Comparison of ENCODE assay signal across 8 mouse cellular contexts in the genomic region with DNA sequence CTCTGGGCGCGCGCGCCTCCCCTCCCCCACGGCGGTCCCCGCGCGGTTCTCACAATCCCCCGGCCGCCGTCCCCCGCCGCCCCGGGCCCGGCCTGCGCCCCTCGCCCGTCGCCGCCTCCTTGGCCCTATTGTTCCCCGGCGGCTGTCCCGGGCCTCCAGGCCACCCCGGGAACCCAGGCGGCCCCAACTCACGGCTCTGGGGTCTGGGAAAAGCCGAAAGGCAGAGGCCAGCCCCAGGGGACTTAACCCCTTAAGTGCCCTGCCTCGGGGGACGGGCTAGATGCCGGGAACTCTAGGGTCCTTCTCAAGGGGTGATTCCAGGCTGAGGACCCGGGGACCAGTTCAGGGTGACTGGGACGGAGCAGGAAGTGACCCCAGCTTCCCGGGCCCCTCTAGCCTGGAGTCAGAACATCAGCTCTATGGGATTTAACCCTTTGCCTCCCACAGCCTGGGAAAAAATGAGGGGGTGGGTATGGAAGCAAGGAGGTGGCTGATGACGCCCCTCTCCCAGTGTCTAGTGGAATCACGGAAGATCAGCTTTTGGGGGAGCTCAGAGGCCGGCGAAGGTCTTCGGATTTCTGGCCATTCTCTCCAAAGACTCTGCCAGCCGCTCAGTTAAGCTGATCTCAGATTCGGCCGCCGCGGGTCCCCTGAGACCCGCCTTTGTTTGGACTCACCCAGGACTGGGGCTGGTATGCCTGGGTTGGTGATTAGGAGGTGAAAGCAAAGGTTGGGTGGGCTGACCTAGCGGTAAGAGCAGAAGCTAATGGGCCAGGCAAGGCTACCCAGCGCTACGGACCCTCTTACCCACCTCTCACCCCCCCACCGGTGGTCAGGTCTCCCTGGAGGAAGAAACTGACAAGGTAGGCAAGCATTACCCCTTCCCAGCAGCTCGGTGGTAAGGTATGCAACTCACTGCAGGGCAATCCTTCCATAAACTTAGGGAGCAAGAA. TPM values are rescaled to one million over a fixed set of nuclear protein-coding genes. Genes with fewer than 3 reads are reported as not detected.
DNase-seq lines count a peak whose midpoint lies in the region; ATAC-seq and TF ChIP-seq lines count a peak whose summit lies in the region.

Gene Zfp629, minus strand, starts transcription at position 907 of the 953 bp plus-strand sequence.

- H3K9me3 ChIP-seq in CH12.LX (replicated peaks; ENCODE audit: low read length): peaks cover 9% of the 10 kb centered on the region
- no peaks in the 10 kb centered on the region for H3K9me3 ChIP-seq in forebrain, embryonic 13.5 days (replicated peaks)
- no peaks in the 10 kb centered on the region for H3K9me3 ChIP-seq in heart, postnatal 0 days (replicated peaks; ENCODE audit: control insufficient read depth, low read length)
- H3K9me3 ChIP-seq in liver, embryonic 15.5 days (replicated peaks): no peaks in the 10 kb centered on the region
- no peaks in the 10 kb centered on the region for H3K9me3 ChIP-seq in neural tube, embryonic 12.5 days

- H3K9ac ChIP-seq in CH12.LX (ENCODE audit: insufficient read depth, low read depth): peak within 1 kb of the TSS; percentile 97
- H3K9ac ChIP-seq in forebrain, embryonic 13.5 days: peak within 1 kb of the TSS; percentile 96
- peak within 1 kb of the TSS; percentile 96 for H3K9ac ChIP-seq in heart, postnatal 0 days (replicated peaks; ENCODE audit: low read depth, low read length)
- peak within 1 kb of the TSS; percentile 72 for H3K9ac ChIP-seq in liver, embryonic 15.5 days
- peak within 1 kb of the TSS; percentile 99 for H3K9ac ChIP-seq in neural tube, embryonic 12.5 days

- H3K79me2 ChIP-seq in CH12.LX (replicated peaks; ENCODE audit: control insufficient read depth, extremely low read depth, insufficient read depth, poor library complexity, severe bottlenecking): no peaks in the 10 kb centered on the region

- H3K27me3 ChIP-seq in CH12.LX (replicated peaks): peaks cover 38% of the 10 kb centered on the region
- no peaks in the 10 kb centered on the region for H3K27me3 ChIP-seq in forebrain, embryonic 13.5 days
- H3K27me3 ChIP-seq in heart, postnatal 0 days (ENCODE audit: control insufficient read depth, insufficient read depth, low read length): no peaks in the 10 kb centered on the region
- peaks cover 23% of the 10 kb centered on the region for H3K27me3 ChIP-seq in liver, embryonic 15.5 days
- no peaks in the 10 kb centered on the region for H3K27me3 ChIP-seq in neural tube, embryonic 12.5 days (replicated peaks)

- no peak for TF ChIP-seq POLR2A in CH12.LX (IDR thresholded peaks at IDR 0.05; ENCODE audit: low read depth, low read length)

- TF ChIP-seq CTCF in CH12.LX (conservative IDR thresholded peaks at IDR 0.05 in 1 of 2, IDR thresholded peaks at IDR 0.05 in 1 of 2; ENCODE audit: low read depth in 2 of 2, low read length in 2 of 2): no peak
- TF ChIP-seq CTCF in heart, postnatal 0 days (IDR thresholded peaks at IDR 0.05; ENCODE audit: low read depth): no peak

- peak; percentile 92 for ATAC-seq in forebrain, embryonic 13.5 days
- peak; percentile 88 for ATAC-seq in heart, postnatal 0 days (ENCODE audit: insufficient read depth, low read depth)
- ATAC-seq in liver, embryonic 15.5 days (ENCODE audit: insufficient read depth): peak; percentile 68
- ATAC-seq in neural tube, embryonic 12.5 days (ENCODE audit: low FRiP score, low read depth): peak; percentile 90

- H3K4me3 ChIP-seq in CH12.LX (replicated peaks in 1 of 3; ENCODE audit: low read depth in 2 of 3, low read length in 2 of 3, poor library complexity in 1 of 3): peak within 1 kb of the TSS; percentile 51 to 67 (median 62)
- peak within 1 kb of the TSS; percentile 95 for H3K4me3 ChIP-seq in brown adipose tissue, adult 24 weeks (ENCODE audit: insufficient read depth, low read depth, low read length)
- peak within 1 kb of the TSS; percentile 100 for H3K4me3 ChIP-seq in forebrain, embryonic 13.5 days
- peak within 1 kb of the TSS; percentile 94 for H3K4me3 ChIP-seq in heart, postnatal 0 days (ENCODE audit: low read depth, low read length)
- H3K4me3 ChIP-seq in liver, embryonic 15.5 days (replicated peaks): peak within 1 kb of the TSS; percentile 73
- H3K4me3 ChIP-seq in neural tube, embryonic 12.5 days: peak within 1 kb of the TSS; percentile 91

- under 1% methylated on average over 42 of the region's 50 CpGs for WGBS in forebrain, embryonic 13.5 days
- under 1% methylated on average over 45 of the region's 50 CpGs for WGBS in heart, postnatal 0 days
- WGBS in liver, embryonic 15.5 days (ENCODE audit: insufficient replicate concordance): 2% methylated on average over 45 of the region's 50 CpGs
- WGBS in neural tube, embryonic 12.5 days: under 1% methylated on average over 50 of the region's 50 CpGs

- dilution Hi-C loops in CH12.LX (cut with MboI; ENCODE audit: extremely low pct_ligation_motif_present, extremely low pct_unique_long_range_greater_than_20kb, low sequenced_read_pairs): no loop called here

- DNase-seq in CH12.LX (ENCODE audit: extremely low read depth): no peak
- peak; percentile 80 for DNase-seq in heart, postnatal 0 days (ENCODE audit: low spot score)
- peak; percentile 79 to 90 for DNase-seq in kidney, postnatal 4 days
- DNase-seq in thymus, adult 18-20 months: peak; percentile 43 to 63

- no peak for TF ChIP-seq RAD21 in CH12.LX (IDR thresholded peaks at IDR 0.05; ENCODE audit: low read depth, low read length)

- TF ChIP-seq EP300 in CH12.LX (IDR thresholded peaks at IDR 0.05; ENCODE audit: low read length): no peak
- TF ChIP-seq EP300 in heart, postnatal 0 days (IDR thresholded peaks at IDR 0.05; ENCODE audit: low read depth): no peak; the same call in 1 of the 2 replicates

- no peak within 1 kb of the TSS for H3K27ac ChIP-seq in CH12.LX (ENCODE audit: insufficient read depth, low read depth)
- peak within 1 kb of the TSS; percentile 73 for H3K27ac ChIP-seq in brown adipose tissue, adult 24 weeks (replicated peaks; ENCODE audit: low read depth, low read length)
- peak within 1 kb of the TSS; percentile 79 for H3K27ac ChIP-seq in forebrain, embryonic 13.5 days
- peak within 1 kb of the TSS; percentile 96 for H3K27ac ChIP-seq in heart, postnatal 0 days (ENCODE audit: low read depth)
- peak within 1 kb of the TSS; percentile 72; the same call in 1 of the 2 replicates for H3K27ac ChIP-seq in liver, embryonic 15.5 days (replicated peaks)
- H3K27ac ChIP-seq in neural tube, embryonic 12.5 days: peak within 1 kb of the TSS; percentile 75

- in situ Hi-C loops in CH12.LX (cut with MboI; ENCODE audit: low pct_ligation_motif_present, low pct_unique_long_range_greater_than_20kb, low sequenced_read_pairs): no loop called here

- peaks cover 14% of the 10 kb centered on the region in 2 experiments for H3K36me3 ChIP-seq in CH12.LX (replicated peaks in 1 of 2; ENCODE audit: control insufficient read depth in 1 of 2, insufficient read depth in 1 of 2, low read length in 1 of 2)
- peaks cover 27% of the 10 kb centered on the region for H3K36me3 ChIP-seq in forebrain, embryonic 13.5 days (ENCODE audit: poor library complexity, severe bottlenecking)
- peaks cover 29% of the 10 kb centered on the region for H3K36me3 ChIP-seq in heart, postnatal 0 days (replicated peaks; ENCODE audit: control insufficient read depth, insufficient read depth, low read length)
- peaks cover 26% of the 10 kb centered on the region for H3K36me3 ChIP-seq in liver, embryonic 15.5 days (replicated peaks)
- H3K36me3 ChIP-seq in neural tube, embryonic 12.5 days: peaks cover 27% of the 10 kb centered on the region

- H3K4me2 ChIP-seq in CH12.LX (ENCODE audit: insufficient read depth, low read depth, poor library complexity, severe bottlenecking): peak within 1 kb of the TSS; percentile 86
- H3K4me2 ChIP-seq in forebrain, embryonic 13.5 days: peak within 1 kb of the TSS; percentile 92
- peak within 1 kb of the TSS; percentile 95 for H3K4me2 ChIP-seq in heart, postnatal 0 days (ENCODE audit: low read depth, low read length)
- peak within 1 kb of the TSS; percentile 95 for H3K4me2 ChIP-seq in liver, embryonic 15.5 days
- H3K4me2 ChIP-seq in neural tube, embryonic 12.5 days (replicated peaks): peak within 1 kb of the TSS; percentile 81

- H3K4me1 ChIP-seq in CH12.LX (ENCODE audit: control insufficient read depth in 1 of 2, insufficient read depth in 2 of 2): peaks cover 4 to 12% of the 10 kb centered on the region in 2 experiments; a peak in 2 of 4 replicates
- peaks cover 7% of the 10 kb centered on the region; the same call in 1 of the 2 replicates for H3K4me1 ChIP-seq in brown adipose tissue, adult 24 weeks (ENCODE audit: control insufficient read depth, insufficient read depth, insufficient read length, low read length)
- peaks cover 35% of the 10 kb centered on the region for H3K4me1 ChIP-seq in forebrain, embryonic 13.5 days
- peaks cover 9% of the 10 kb centered on the region for H3K4me1 ChIP-seq in heart, postnatal 0 days (ENCODE audit: control insufficient read depth, insufficient read depth)
- H3K4me1 ChIP-seq in liver, embryonic 15.5 days (replicated peaks): peaks cover 25% of the 10 kb centered on the region
- peaks cover 24% of the 10 kb centered on the region for H3K4me1 ChIP-seq in neural tube, embryonic 12.5 days

TF ChIP-seq in CH12.LX, 34 proteins besides CTCF, POLR2A, EP300 and RAD21 (continues in another document):
- no peak for TF ChIP-seq MYC (IDR thresholded peaks at IDR 0.05; ENCODE audit: low read depth, low read length)
- peak; percentile 68 for TF ChIP-seq HCFC1 (IDR thresholded peaks at IDR 0.05; ENCODE audit: low read depth, low read length)
- TF ChIP-seq UBTF (IDR thresholded peaks at IDR 0.05; ENCODE audit: low read depth, low read length): 0 out of 2 replicates have a peak, but pooled peaks have one; percentile 31
- TF ChIP-seq NRF1 (IDR thresholded peaks at IDR 0.05; ENCODE audit: low read depth, low read length): no peak
- TF ChIP-seq USF1 (IDR thresholded peaks at IDR 0.05; ENCODE audit: low read depth, low read length): no peak
- no peak for TF ChIP-seq BHLHE40 (IDR thresholded peaks at IDR 0.05; ENCODE audit: low read depth, low read length)
- TF ChIP-seq ELF1 (IDR thresholded peaks at IDR 0.05; ENCODE audit: low read depth, low read length): peak; percentile 66
- TF ChIP-seq KAT2A (IDR thresholded peaks at IDR 0.05; ENCODE audit: insufficient replicate concordance, low read length): no peak
- TF ChIP-seq CHD1 (IDR thresholded peaks at IDR 0.05; ENCODE audit: low read depth, low read length): no peak
- no peak for TF ChIP-seq CHD2 (IDR thresholded peaks at IDR 0.05; ENCODE audit: low read length)

RNA-seq across cellular contexts. Expression of gene Zfp629, which starts in this region (rescaled TPM):
- total RNA-seq in CH12.LX (2012; rRNA removed): 2.4 and 3.2 TPM in 2 replicates
- 0.38 and 0.59 TPM in 2 replicates for total RNA-seq in CH12.LX (2014; rRNA removed)
- polyA plus RNA-seq in CH12.LX (2012; ENCODE audit: insufficient read length, low read depth): 0.48 and 0.94 TPM in 2 replicates
- polyA plus RNA-seq in brown adipose tissue, adult 24 weeks (2012; ENCODE audit: insufficient read depth, insufficient read length, missing spikeins): 6.6 and 7.5 TPM in 2 replicates
- 18.6 and 22.0 TPM in 2 replicates for polyA plus RNA-seq in forebrain, embryonic 13.5 days (2015; fragmentation: Nextera tagmentation; extraction: Ambion mirVana)
- 16.8 and 22.0 TPM in 2 replicates for total RNA-seq in heart, postnatal 0 days (2014; rRNA removed; ENCODE audit: low replicate concordance)
- polyA plus RNA-seq in heart, postnatal 0 days (2015; fragmentation: Nextera tagmentation; extraction: Ambion mirVana): 6.9 and 11.3 TPM in 2 replicates
- 1.2 and 1.6 TPM in 2 replicates for polyA plus RNA-seq in liver, embryonic 15.5 days (2015; fragmentation: Nextera tagmentation; extraction: Ambion mirVana)
- 31.8 and 35.3 TPM in 2 replicates for polyA plus RNA-seq in neural tube, embryonic 12.5 days (2016; fragmentation: Nextera tagmentation; extraction: Ambion mirVana)
